Mouse (Mus musculus): ENCODE results near the gene Gm20855. TPM values are rescaled to one million over a fixed set of nuclear protein-coding genes. Genes with fewer than 3 reads are reported as not detected.
"Not testable (repeated sequence)": the region's sequence is repeated elsewhere in the genome, so short reads cannot be mapped to it uniquely, and the experiment has no call there.

Gene Gm20855
- total RNA-seq (2021): not detected
- long read RNA-seq, experiment 1: 0 reads
- long read RNA-seq, experiment 2: 0 reads

- not testable (repeated sequence) for DNase-seq (ENCODE audit: low spot score in 2 of 2)
These were observed at the start of gene Gm20855 for GRCm38 (mm10) chrY:35131733-35132132. Gene Gm20855, minus strand, starts transcription at chrY:35131833.
